9 mouse cellular contexts compared by ENCODE assay signal in the genomic region with DNA sequence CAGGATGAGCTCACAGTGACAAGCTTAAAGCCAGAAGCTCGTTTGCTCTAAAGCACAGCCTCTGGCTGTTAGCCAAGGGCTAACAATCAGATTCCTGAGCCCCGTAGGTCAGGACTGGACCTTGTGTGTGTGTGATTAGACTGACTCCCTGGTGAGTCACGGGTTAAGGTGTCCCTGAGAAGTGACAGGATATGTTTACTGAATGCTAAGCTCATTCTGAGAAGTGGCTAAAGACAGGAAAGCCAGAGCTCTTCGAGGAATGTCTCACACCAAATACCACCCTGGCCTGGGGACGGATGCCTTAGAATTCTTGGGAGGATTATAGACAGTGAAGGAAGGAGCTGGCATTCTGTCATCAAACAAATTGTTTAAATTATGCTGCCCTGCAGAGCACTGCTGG. TPM values are rescaled to one million over a fixed set of nuclear protein-coding genes. Genes with fewer than 3 reads are reported as not detected.
DNase-seq lines count a peak whose midpoint lies in the region; ATAC-seq and TF ChIP-seq lines count a peak whose summit lies in the region.
"Had no signal": no experiment of that assay in that cellular context is flagged by ENCODE, and none has a peak within 500 bp of the region (broad histone marks: within the 10 kb centered on the region; RNA-seq: fewer than 3 reads in every experiment).

No protein-coding gene starts in this region.

- no peak for TF ChIP-seq POLR2A in lung, adult 2 months (IDR thresholded peaks at IDR 0.05; ENCODE audit: borderline replicate concordance, extremely low read depth, low read depth, low read length)

- H3K4me3 ChIP-seq in lung, embryonic 16.5 days (ENCODE audit: low read length): no peak overlapping the region
- no peak overlapping the region for H3K4me3 ChIP-seq in lung, adult 2 months (replicated peaks; ENCODE audit: extremely low read depth, low read depth, low read length)
- H3K4me3 ChIP-seq in forebrain, embryonic 12.5 days (replicated peaks): no peak overlapping the region
- no peak overlapping the region for H3K4me3 ChIP-seq in liver, embryonic 11.5 days (ENCODE audit: low read depth, low read length)
- H3K4me3 ChIP-seq in stomach, embryonic 14.5 days (ENCODE audit: low read depth, low read length): no peak overlapping the region

- no peak overlapping the region for H3K4me2 ChIP-seq in lung, embryonic 16.5 days (ENCODE audit: low read depth, low read length)
- peak overlapping the region; percentile 2; the same call in 1 of the 2 replicates for H3K4me2 ChIP-seq in forebrain, embryonic 12.5 days
- H3K4me2 ChIP-seq in liver, embryonic 11.5 days: peak overlapping the region; percentile 13
- no peak overlapping the region for H3K4me2 ChIP-seq in stomach, embryonic 14.5 days (replicated peaks; ENCODE audit: low read depth, low read length)

- no peaks in the 10 kb centered on the region for H3K27me3 ChIP-seq in lung, embryonic 16.5 days (ENCODE audit: control insufficient read depth, insufficient read depth, low read depth, low read length)
- no peaks in the 10 kb centered on the region for H3K27me3 ChIP-seq in forebrain, embryonic 12.5 days
- H3K27me3 ChIP-seq in liver, embryonic 11.5 days (replicated peaks; ENCODE audit: control insufficient read depth, insufficient read depth, low read length): no peaks in the 10 kb centered on the region
- H3K27me3 ChIP-seq in stomach, embryonic 14.5 days (ENCODE audit: control insufficient read depth, insufficient read depth, low read length): no peaks in the 10 kb centered on the region

- peaks cover 25% of the 10 kb centered on the region for H3K4me1 ChIP-seq in lung, embryonic 16.5 days (replicated peaks; ENCODE audit: control insufficient read depth, insufficient read depth, low read length)
- H3K4me1 ChIP-seq in lung, adult 2 months (ENCODE audit: control insufficient read depth, insufficient read depth, low read length): peaks cover 16% of the 10 kb centered on the region
- peaks cover 22% of the 10 kb centered on the region for H3K4me1 ChIP-seq in forebrain, embryonic 12.5 days
- H3K4me1 ChIP-seq in liver, embryonic 11.5 days (replicated peaks; ENCODE audit: control insufficient read depth, insufficient read depth, low read length): peaks cover 15% of the 10 kb centered on the region
- peaks cover 27% of the 10 kb centered on the region for H3K4me1 ChIP-seq in stomach, embryonic 14.5 days (ENCODE audit: control insufficient read depth, insufficient read depth, low read length)

- TF ChIP-seq CTCF in lung, adult 2 months (IDR thresholded peaks at IDR 0.05; ENCODE audit: insufficient read depth, low read length): no peak

- 4% methylated on average over 5 of the region's 5 CpGs for WGBS in lung, embryonic 16.5 days
- WGBS in lung, adult 2 months: 11% methylated on average over 5 of the region's 5 CpGs
- WGBS in forebrain, embryonic 12.5 days: 0% methylated on average over 5 of the region's 5 CpGs
- 11% methylated on average over 5 of the region's 5 CpGs for WGBS in liver, embryonic 11.5 days
- WGBS in stomach, embryonic 14.5 days: 1% methylated on average over 5 of the region's 5 CpGs

- H3K9me3 ChIP-seq in lung, embryonic 16.5 days (ENCODE audit: control insufficient read depth, low read length): no peaks in the 10 kb centered on the region
- no peaks in the 10 kb centered on the region for H3K9me3 ChIP-seq in forebrain, embryonic 12.5 days
- H3K9me3 ChIP-seq in liver, embryonic 11.5 days (ENCODE audit: control insufficient read depth, low read length): no peaks in the 10 kb centered on the region
- no peaks in the 10 kb centered on the region for H3K9me3 ChIP-seq in stomach, embryonic 14.5 days (ENCODE audit: control insufficient read depth, low read depth, low read length)

- H3K9ac ChIP-seq in lung, embryonic 16.5 days (ENCODE audit: low read length): peak overlapping the region; percentile 6; the same call in 1 of the 2 replicates
- H3K9ac ChIP-seq in forebrain, embryonic 12.5 days: peak overlapping the region; percentile 25; the same call in 1 of the 2 replicates
- H3K9ac ChIP-seq in liver, embryonic 11.5 days (ENCODE audit: low read depth, low read length): no peak overlapping the region
- H3K9ac ChIP-seq in stomach, embryonic 14.5 days (replicated peaks; ENCODE audit: low read depth, low read length): no peak overlapping the region

- peaks cover 53% of the 10 kb centered on the region for H3K36me3 ChIP-seq in lung, embryonic 16.5 days (ENCODE audit: control insufficient read depth, insufficient read depth, low read length)
- peaks cover 66% of the 10 kb centered on the region for H3K36me3 ChIP-seq in forebrain, embryonic 12.5 days (replicated peaks)
- H3K36me3 ChIP-seq in liver, embryonic 11.5 days (ENCODE audit: control insufficient read depth, insufficient read depth, low read length): peaks cover 37% of the 10 kb centered on the region
- H3K36me3 ChIP-seq in stomach, embryonic 14.5 days (ENCODE audit: control insufficient read depth, insufficient read depth, low read length): peaks cover 53% of the 10 kb centered on the region

- peak overlapping the region; percentile 88 for H3K27ac ChIP-seq in lung, embryonic 16.5 days (ENCODE audit: low read length)
- H3K27ac ChIP-seq in forebrain, embryonic 12.5 days: peak overlapping the region; percentile 68
- H3K27ac ChIP-seq in liver, embryonic 11.5 days (ENCODE audit: low read depth, low read length): peak overlapping the region; percentile 17; the same call in 1 of the 2 replicates
- peak overlapping the region; percentile 45; the same call in 1 of the 2 replicates for H3K27ac ChIP-seq in stomach, embryonic 14.5 days (ENCODE audit: low read length)

- ATAC-seq in lung, embryonic 16.5 days (ENCODE audit: low read depth): peak; percentile 42
- peak; percentile 34; the same call in 1 of the 2 replicates for ATAC-seq in forebrain, embryonic 12.5 days (ENCODE audit: low FRiP score)
- peak; percentile 26; the same call in 1 of the 2 replicates for ATAC-seq in liver, embryonic 11.5 days (replicated peaks; ENCODE audit: low FRiP score)
- ATAC-seq in stomach, embryonic 14.5 days (ENCODE audit: insufficient number of reproducible peaks, insufficient read depth, low FRiP score, low read depth): no peak
- ATAC-seq in CD4-positive, CD25-positive, alpha-beta regulatory T cell, adult 4 months: no peak
- no peak for ATAC-seq in activated CD4-positive, CD25-positive, alpha-beta regulatory T cell, adult 4 months

- no peak for DNase-seq in lung, adult 2 months
- no peak for DNase-seq in liver, embryonic 11.5 days (ENCODE audit: low spot score)
- DNase-seq in T-cell, adult 2 months (ENCODE audit: low spot score): no peak
- DNase-seq: thymus, postnatal 25 days had no signal

RNA-seq across cellular contexts. Expression of gene Rps16, which starts 7.5 kb away (rescaled TPM):
- polyA plus RNA-seq in lung, embryonic 16.5 days (2015; fragmentation: Nextera tagmentation; extraction: Ambion mirVana): 981 and 1,007 TPM in 2 replicates
- polyA plus RNA-seq in lung, adult 2 months (2012; rRNA removed): 529 and 774 TPM in 2 replicates
- 594 and 628 TPM in 2 replicates for polyA plus RNA-seq in forebrain, embryonic 12.5 days (2016; fragmentation: Nextera tagmentation; extraction: Ambion mirVana)
- polyA plus RNA-seq in liver, embryonic 11.5 days (2014; fragmentation: Nextera tagmentation; extraction: Ambion mirVana): 1,377 and 1,547 TPM in 2 replicates
- polyA plus RNA-seq in stomach, embryonic 14.5 days (2014; fragmentation: Nextera tagmentation; extraction: Ambion mirVana): 1,258 and 1,269 TPM in 2 replicates
- 1,000 to 10,000 TPM; 1,259 to 1,457 TPM for polyA plus RNA-seq in CD4-positive, CD25-positive, alpha-beta regulatory T cell, adult 4 months (2017; shearing (Covaris generic))
- polyA plus RNA-seq in activated CD4-positive, CD25-positive, alpha-beta regulatory T cell, adult 4 months (2017; shearing (Covaris generic)): 1,000 to 10,000 TPM; 1,380 to 1,513 TPM

RNA-seq across cellular contexts. Expression of gene Plekhg2, which starts 14.4 kb away (rescaled TPM):
- 69.0 and 70.0 TPM in 2 replicates for polyA plus RNA-seq in lung, embryonic 16.5 days (2015; fragmentation: Nextera tagmentation; extraction: Ambion mirVana)
- polyA plus RNA-seq in lung, adult 2 months (2012; rRNA removed): 37.5 and 40.0 TPM in 2 replicates
- 67.0 and 69.7 TPM in 2 replicates for polyA plus RNA-seq in forebrain, embryonic 12.5 days (2016; fragmentation: Nextera tagmentation; extraction: Ambion mirVana)
- polyA plus RNA-seq in liver, embryonic 11.5 days (2014; fragmentation: Nextera tagmentation; extraction: Ambion mirVana): 29.2 and 34.4 TPM in 2 replicates
- polyA plus RNA-seq in stomach, embryonic 14.5 days (2014; fragmentation: Nextera tagmentation; extraction: Ambion mirVana): 63.4 and 70.7 TPM in 2 replicates
- polyA plus RNA-seq in CD4-positive, CD25-positive, alpha-beta regulatory T cell, adult 4 months (2017; shearing (Covaris generic)): 100 to 1,000 TPM in 1 of 2 experiments, 10 to 100 TPM in 1; 65.5 to 110 TPM
- polyA plus RNA-seq in activated CD4-positive, CD25-positive, alpha-beta regulatory T cell, adult 4 months (2017; shearing (Covaris generic)): 10 to 100 TPM; 61.5 to 70.3 TPM

RNA-seq across cellular contexts. Expression of gene Supt5, which starts 19.4 kb away (rescaled TPM):
- 84.4 and 91.8 TPM in 2 replicates for polyA plus RNA-seq in lung, embryonic 16.5 days (2015; fragmentation: Nextera tagmentation; extraction: Ambion mirVana)
- polyA plus RNA-seq in lung, adult 2 months (2012; rRNA removed): 98.7 and 109 TPM in 2 replicates
- 106 and 117 TPM in 2 replicates for polyA plus RNA-seq in forebrain, embryonic 12.5 days (2016; fragmentation: Nextera tagmentation; extraction: Ambion mirVana)
- polyA plus RNA-seq in liver, embryonic 11.5 days (2014; fragmentation: Nextera tagmentation; extraction: Ambion mirVana): 77.9 and 78.9 TPM in 2 replicates
- polyA plus RNA-seq in stomach, embryonic 14.5 days (2014; fragmentation: Nextera tagmentation; extraction: Ambion mirVana): 71.7 and 73.7 TPM in 2 replicates
- polyA plus RNA-seq in CD4-positive, CD25-positive, alpha-beta regulatory T cell, adult 4 months (2017; shearing (Covaris generic)): 100 to 1,000 TPM; 121 to 229 TPM
- polyA plus RNA-seq in activated CD4-positive, CD25-positive, alpha-beta regulatory T cell, adult 4 months (2017; shearing (Covaris generic)): 100 to 1,000 TPM in 1 of 2 experiments, 10 to 100 TPM in 1; 68.7 to 110 TPM

RNA-seq across cellular contexts. Expression of gene Zfp36, which starts 22.1 kb away (rescaled TPM):
- polyA plus RNA-seq in lung, embryonic 16.5 days (2015; fragmentation: Nextera tagmentation; extraction: Ambion mirVana): 23.9 and 26.8 TPM in 2 replicates
- 83.3 and 136 TPM in 2 replicates for polyA plus RNA-seq in lung, adult 2 months (2012; rRNA removed)
- 5.1 and 5.5 TPM in 2 replicates for polyA plus RNA-seq in forebrain, embryonic 12.5 days (2016; fragmentation: Nextera tagmentation; extraction: Ambion mirVana)
- 9.9 and 10.2 TPM in 2 replicates for polyA plus RNA-seq in liver, embryonic 11.5 days (2014; fragmentation: Nextera tagmentation; extraction: Ambion mirVana)
- 15.5 and 17.6 TPM in 2 replicates for polyA plus RNA-seq in stomach, embryonic 14.5 days (2014; fragmentation: Nextera tagmentation; extraction: Ambion mirVana)
- 100 to 1,000 TPM; 156 to 341 TPM for polyA plus RNA-seq in CD4-positive, CD25-positive, alpha-beta regulatory T cell, adult 4 months (2017; shearing (Covaris generic))
- 100 to 1,000 TPM; 107 to 125 TPM for polyA plus RNA-seq in activated CD4-positive, CD25-positive, alpha-beta regulatory T cell, adult 4 months (2017; shearing (Covaris generic))

RNA-seq across cellular contexts. Expression of gene Med29, which starts 34.5 kb away (rescaled TPM):
- polyA plus RNA-seq in lung, embryonic 16.5 days (2015; fragmentation: Nextera tagmentation; extraction: Ambion mirVana): 46.8 and 50.2 TPM in 2 replicates
- polyA plus RNA-seq in lung, adult 2 months (2012; rRNA removed): 37.3 and 39.2 TPM in 2 replicates
- polyA plus RNA-seq in forebrain, embryonic 12.5 days (2016; fragmentation: Nextera tagmentation; extraction: Ambion mirVana): 43.1 and 43.6 TPM in 2 replicates
- 44.7 and 45.7 TPM in 2 replicates for polyA plus RNA-seq in liver, embryonic 11.5 days (2014; fragmentation: Nextera tagmentation; extraction: Ambion mirVana)
- polyA plus RNA-seq in stomach, embryonic 14.5 days (2014; fragmentation: Nextera tagmentation; extraction: Ambion mirVana): 47.1 and 51.1 TPM in 2 replicates
- 10 to 100 TPM; 25.8 to 27.5 TPM for polyA plus RNA-seq in CD4-positive, CD25-positive, alpha-beta regulatory T cell, adult 4 months (2017; shearing (Covaris generic))
- polyA plus RNA-seq in activated CD4-positive, CD25-positive, alpha-beta regulatory T cell, adult 4 months (2017; shearing (Covaris generic)): 10 to 100 TPM; 29.7 to 30.6 TPM

Comparison
In these comparisons a context has a peak if more than half of its experiments do, and no peak if none do; other contexts are left out.
1. ATAC-seq: peak in lung, embryonic 16.5 days (single experiment), forebrain, embryonic 12.5 days (single experiment) and liver, embryonic 11.5 days (single experiment); none in stomach, embryonic 14.5 days (single experiment), CD4-positive, CD25-positive, alpha-beta regulatory T cell, adult 4 months (single experiment) and activated CD4-positive, CD25-positive, alpha-beta regulatory T cell, adult 4 months (single experiment).
2. H3K27ac ChIP-seq: peak in every context shown above with its lines; median percentile 88 in lung, embryonic 16.5 days; 68 in forebrain, embryonic 12.5 days; 45 in stomach, embryonic 14.5 days; 17 in liver, embryonic 11.5 days.
3. H3K4me2 ChIP-seq: peak in forebrain, embryonic 12.5 days (single experiment) and liver, embryonic 11.5 days (single experiment); none in lung, embryonic 16.5 days (single experiment) and stomach, embryonic 14.5 days (single experiment).
4. H3K9ac ChIP-seq: peak in lung, embryonic 16.5 days (single experiment) and forebrain, embryonic 12.5 days (single experiment); none in liver, embryonic 11.5 days (single experiment) and stomach, embryonic 14.5 days (single experiment).